Mouse (Mus musculus) neural tube, embryonic 13.5 days (tissue): ENCODE results near the gene Lipt1. TPM values are rescaled to one million over a fixed set of nuclear protein-coding genes. Genes with fewer than 3 reads are reported as not detected.

Source experiments
- ATAC-seq: fragments of 200-750 bp; cut with Nextera tagmentation; 2 replicates; pipeline ENCODE4 v1.8.0; 2017; ENCODE audit warnings: low read depth, mild to moderate bottlenecking, moderate TSS enrichment, moderate library complexity
- H3K27ac ChIP-seq: fragments of 300-500 bp; sonication (generic); replicated peaks from 2 replicates; pipeline ENCODE4 v1.5.1; 2015; ENCODE audit warnings: moderate library complexity, mild to moderate bottlenecking, inconsistent platforms
- H3K27me3 ChIP-seq: fragments of 300-500 bp; sonication (generic); 2 replicates; pipeline ENCODE4 v1.6.1; 2015; ENCODE audit warnings: mild to moderate bottlenecking, inconsistent platforms
- H3K36me3 ChIP-seq: fragments of 300-500 bp; sonication (generic); 2 replicates; pipeline ENCODE4 v1.6.1; 2015; ENCODE audit warnings: mild to moderate bottlenecking, inconsistent platforms
- H3K4me1 ChIP-seq: fragments of 300-500 bp; sonication (generic); replicated peaks from 2 replicates; pipeline ENCODE4 v1.6.1; 2015; ENCODE audit warnings: inconsistent platforms
- H3K4me2 ChIP-seq: fragments of 300-500 bp; sonication (generic); 2 replicates; pipeline ENCODE4 v1.6.1; 2015; ENCODE audit warnings: inconsistent platforms, mild to moderate bottlenecking, moderate library complexity
- H3K4me3 ChIP-seq: fragments of 300-500 bp; sonication (generic); 2 replicates; pipeline ENCODE4 v1.5.1; 2015; ENCODE audit warnings: mild to moderate bottlenecking, inconsistent platforms
- H3K9ac ChIP-seq: fragments of 300-500 bp; sonication (generic); 2 replicates; pipeline ENCODE4 v1.6.1; 2015; ENCODE audit warnings: moderate library complexity, mild to moderate bottlenecking, inconsistent platforms
- H3K9me3 ChIP-seq: fragments of 300-500 bp; sonication (generic); 2 replicates; pipeline ENCODE4 v1.6.1; 2016; ENCODE audit warnings: inconsistent platforms
- WGBS: fragments of 180-500 bp; shearing (Covaris S2); methylation state at CpG from one replicate; pipeline ENCODE4 v1.1.7; 2015; 5-methylcytosine and 5-hydroxymethylcytosine counted together
- polyA plus RNA-seq: library from polyadenylated mRNA; unstranded; fragments of >200 nt; fragmentation: Nextera tagmentation; extraction: Ambion mirVana; gene quantifications from 2 replicates; pipeline ENCODE4 v1.2.1, GENCODE M21; 2015

The Lipt1 gene
- polyA plus RNA-seq = 6.9 and 8.7 TPM in 2 replicates

GRCm38 (mm10) chr1:37871704-37872103 is at the start of gene Lipt1:
TSS of gene Lipt1 (plus strand) at chr1:37871738.
- Histone ChIP-seq H3K4me3 (peak within 1 kb of the TSS; percentile 54), H3K36me3 (peaks cover 19% of the 10 kb centered on the region), H3K9ac (peak within 1 kb of the TSS; percentile 66), H3K4me1 (peaks cover 15% of the 10 kb centered on the region), H3K4me2 (peak within 1 kb of the TSS; percentile 78), H3K27me3 (peaks cover 14% of the 10 kb centered on the region), H3K9me3 (peaks cover 10% of the 10 kb centered on the region; the same call in 1 of the 2 replicates), H3K27ac (peak within 1 kb of the TSS; percentile 59)
- 10% methylated on average over 7 of the region's 7 CpGs for WGBS
- peak; percentile 46 for ATAC-seq

DNA sequence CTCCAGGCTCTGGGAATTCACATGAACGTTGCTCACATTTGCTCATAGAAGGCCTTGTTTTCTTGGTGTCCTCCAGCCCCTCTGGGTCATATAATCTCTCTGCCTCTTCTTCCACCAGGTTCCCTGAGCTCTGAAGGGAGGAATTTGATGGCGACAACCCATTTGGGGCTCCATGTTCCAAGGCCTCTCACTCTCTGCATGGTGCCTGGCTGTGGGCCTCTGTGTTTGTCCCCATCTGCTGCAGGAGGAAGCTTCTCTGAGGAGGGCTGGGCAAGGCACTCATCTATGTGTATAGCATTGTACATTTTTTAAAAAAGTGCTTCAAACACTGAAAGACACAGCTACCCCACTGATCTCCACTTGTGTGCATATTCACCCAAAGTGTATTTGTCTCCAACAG is 39.9 kb upstream of the Lipt1 start:
- peaks cover 42% of the 10 kb centered on the region for H3K36me3 ChIP-seq
- no peak overlapping the region for H3K4me2 ChIP-seq
- no peak for ATAC-seq
- peaks cover 1% of the 10 kb centered on the region; the same call in 1 of the 2 replicates for H3K9me3 ChIP-seq
- no peak overlapping the region for H3K9ac ChIP-seq
- no peaks in the 10 kb centered on the region for H3K4me1 ChIP-seq
- no peak overlapping the region for H3K27ac ChIP-seq
- no peaks in the 10 kb centered on the region for H3K27me3 ChIP-seq
- no peak overlapping the region for H3K4me3 ChIP-seq
- WGBS = 38% methylated on average over 2 of the region's 2 CpGs

DNA sequence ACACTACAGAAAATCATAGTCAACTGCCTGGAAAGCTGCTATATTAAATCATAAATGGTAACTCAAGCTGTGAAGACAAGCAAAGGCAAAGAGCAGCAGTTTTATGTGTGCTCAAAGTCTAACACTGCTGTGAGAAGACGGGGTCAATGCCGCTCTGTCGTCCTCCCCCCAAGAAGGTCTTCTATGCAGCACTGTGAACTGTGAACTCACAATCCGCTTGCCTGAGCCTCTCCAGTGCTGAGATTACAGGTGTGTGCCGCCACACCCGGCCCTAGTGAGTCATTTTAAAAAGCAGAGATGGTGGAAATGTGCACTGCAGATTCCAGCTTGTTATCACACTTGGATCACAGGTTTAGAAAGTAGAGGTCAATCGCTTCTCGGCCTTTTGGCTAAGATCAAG is 24.7 kb upstream of the Lipt1 start:
- ATAC-seq = no peak
- 81% methylated on average over 8 of the region's 8 CpGs for WGBS

DNA sequence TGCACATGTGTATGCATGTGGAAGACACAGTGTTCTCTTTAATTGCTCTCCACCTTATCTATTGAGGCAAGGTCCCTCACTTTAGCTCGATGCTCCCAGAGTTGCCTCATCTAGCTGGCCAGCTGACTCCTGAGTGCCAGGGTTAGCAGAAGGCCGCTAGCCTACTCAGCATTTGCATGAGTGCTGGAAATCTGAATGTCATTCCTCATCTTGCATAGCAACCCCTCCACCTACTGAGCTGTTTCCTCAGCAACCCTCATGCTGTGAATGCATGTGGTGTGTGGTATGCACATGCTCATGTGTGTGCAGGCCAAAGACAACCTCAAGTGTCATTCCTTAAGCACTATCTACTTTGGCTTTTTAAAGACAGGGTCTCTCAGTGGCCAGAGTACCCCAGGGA is 20.8 kb upstream of the Lipt1 start:
- no peak for ATAC-seq
- WGBS = 68% methylated on average over 2 of the region's 2 CpGs
- Histone ChIP-seq H3K4me1 (0 out of 2 replicates have a peak, but pooled peaks cover 4% of the 10 kb centered on the region), H3K27me3 (no peaks in the 10 kb centered on the region), H3K4me2 (no peak overlapping the region), H3K27ac (no peak overlapping the region), H3K9ac (no peak overlapping the region), H3K9me3 (no peaks in the 10 kb centered on the region), H3K36me3 (peaks cover 16% of the 10 kb centered on the region), H3K4me3 (no peak overlapping the region)

More for the DNA sequence above, 24.7 kb upstream of the Lipt1 start:
- H3K9ac ChIP-seq = no peak overlapping the region
- H3K27ac ChIP-seq = no peak overlapping the region
- no peak overlapping the region for H3K4me3 ChIP-seq
- H3K36me3 ChIP-seq = no peaks in the 10 kb centered on the region
- H3K4me2 ChIP-seq = no peak overlapping the region
- 0 out of 2 replicates have a peak, but pooled peaks cover 4% of the 10 kb centered on the region for H3K4me1 ChIP-seq
- no peaks in the 10 kb centered on the region for H3K9me3 ChIP-seq
- no peaks in the 10 kb centered on the region for H3K27me3 ChIP-seq

- Histone ChIP-seq H3K36me3 (no peaks in the 10 kb centered on the region), H3K9me3 (no peaks in the 10 kb centered on the region), H3K4me3 (peak overlapping the region; percentile 68), H3K27me3 (peaks cover 10% of the 10 kb centered on the region), H3K9ac (peak overlapping the region; percentile 82), H3K27ac (peak overlapping the region; percentile 92), H3K4me1 (peaks cover 15% of the 10 kb centered on the region), H3K4me2 (peak overlapping the region; percentile 68)
- peak; percentile 98 for ATAC-seq
- WGBS = under 1% methylated on average over 87 of the region's 90 CpGs
Measured at GRCm38 (mm10) chr1:37864511-37865400, 6.8 kb upstream of the Lipt1 start.

GRCm38 (mm10) chr1:37865401-37866215 is 5.9 kb upstream of the Lipt1 start:
- no peak for ATAC-seq
- 10% methylated on average over 23 of the region's 23 CpGs for WGBS
- Histone ChIP-seq H3K27ac (peak overlapping the region; percentile 92), H3K4me1 (peaks cover 15% of the 10 kb centered on the region), H3K9ac (peak overlapping the region; percentile 72), H3K4me3 (peak overlapping the region; percentile 68), H3K36me3 (no peaks in the 10 kb centered on the region), H3K4me2 (peak overlapping the region; percentile 57), H3K9me3 (no peaks in the 10 kb centered on the region), H3K27me3 (peaks cover 14% of the 10 kb centered on the region)

- WGBS = 79% methylated on average over 6 of the region's 6 CpGs
- Histone ChIP-seq H3K36me3 (no peaks in the 10 kb centered on the region), H3K4me1 (peaks cover 15% of the 10 kb centered on the region), H3K27ac (peak within 1 kb of the TSS; percentile 92), H3K4me3 (peak within 1 kb of the TSS; percentile 68), H3K9ac (peak within 1 kb of the TSS; percentile 72), H3K9me3 (no peaks in the 10 kb centered on the region), H3K27me3 (peaks cover 14% of the 10 kb centered on the region), H3K4me2 (peak within 1 kb of the TSS; percentile 57)
- no peak for ATAC-seq
Measured at GRCm38 (mm10) chr1:37866286-37866685, 5.3 kb upstream of the Lipt1 start, which contains the start of gene Tsga10. TSS of gene Tsga10 (minus strand) at chr1:37866429.

GRCm38 (mm10) chr1:37867056-37867455 is 4.5 kb upstream of the Lipt1 start:
- no peak for ATAC-seq
- H3K27ac ChIP-seq = no peak overlapping the region
- 68% methylated on average over 1 of the region's 1 CpGs for WGBS
- H3K4me1 ChIP-seq = peaks cover 19% of the 10 kb centered on the region
- H3K4me3 ChIP-seq = no peak overlapping the region
- H3K9me3 ChIP-seq = no peaks in the 10 kb centered on the region
- H3K27me3 ChIP-seq = peaks cover 14% of the 10 kb centered on the region
- H3K4me2 ChIP-seq = no peak overlapping the region
- H3K36me3 ChIP-seq = no peaks in the 10 kb centered on the region
- H3K9ac ChIP-seq = no peak overlapping the region

DNA sequence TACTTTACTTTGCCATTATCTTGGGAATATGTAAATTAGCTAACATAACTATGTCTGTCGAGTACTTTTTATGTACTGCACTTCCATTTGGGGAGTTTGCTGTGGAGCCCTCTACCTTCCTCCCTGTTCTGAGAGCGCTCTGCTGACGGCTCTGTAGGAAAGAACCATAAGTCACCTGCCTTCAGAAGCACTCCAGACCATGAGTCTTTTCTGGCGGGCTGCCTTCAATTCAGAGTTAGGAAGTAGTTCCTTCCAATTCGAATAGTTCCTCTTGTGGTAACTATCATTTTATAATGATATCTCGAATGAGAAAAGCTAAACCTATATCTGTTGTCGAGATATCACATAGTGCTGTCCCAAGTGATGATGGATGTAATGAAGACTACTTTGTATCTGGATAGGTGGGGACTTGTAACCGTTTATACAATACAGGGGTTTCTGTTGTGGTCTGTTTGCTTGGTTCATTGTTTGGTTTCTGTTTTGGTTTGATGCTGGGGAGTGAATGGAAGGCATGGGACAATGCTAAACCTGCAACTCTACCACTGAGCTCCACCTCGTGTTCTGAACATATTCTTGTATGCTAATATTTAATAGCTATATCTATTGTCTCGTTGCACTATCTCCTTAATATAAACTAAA is 3.7 kb upstream of the Lipt1 start:
- peaks cover 14% of the 10 kb centered on the region for H3K27me3 ChIP-seq
- H3K36me3 ChIP-seq = no peaks in the 10 kb centered on the region
- H3K4me2 ChIP-seq = no peak overlapping the region
- WGBS = 74% methylated on average over 10 of the region's 10 CpGs
- peaks cover 21% of the 10 kb centered on the region for H3K4me1 ChIP-seq
- H3K9me3 ChIP-seq = no peaks in the 10 kb centered on the region
- no peak for ATAC-seq
- no peak overlapping the region for H3K9ac ChIP-seq
- H3K4me3 ChIP-seq = no peak overlapping the region
- no peak overlapping the region for H3K27ac ChIP-seq

GRCm38 (mm10) chr1:37868640-37869039 is 2.9 kb upstream of the Lipt1 start:
- Histone ChIP-seq H3K36me3 (no peaks in the 10 kb centered on the region), H3K27me3 (peaks cover 14% of the 10 kb centered on the region), H3K9me3 (no peaks in the 10 kb centered on the region), H3K27ac (no peak overlapping the region), H3K9ac (no peak overlapping the region), H3K4me2 (no peak overlapping the region), H3K4me3 (no peak overlapping the region), H3K4me1 (peaks cover 22% of the 10 kb centered on the region)
- 58% methylated on average over 10 of the region's 10 CpGs for WGBS
- no peak for ATAC-seq

- 58% methylated on average over 2 of the region's 2 CpGs for WGBS
- no peak for ATAC-seq
Measured at GRCm38 (mm10) chr1:37869362-37869761, 2.2 kb upstream of the Lipt1 start.

More at GRCm38 (mm10) chr1:37869362-37869761, 2.2 kb upstream of the Lipt1 start:
- H3K9ac ChIP-seq = no peak overlapping the region
- H3K4me3 ChIP-seq = no peak overlapping the region
- H3K36me3 ChIP-seq = no peaks in the 10 kb centered on the region
- no peak overlapping the region for H3K4me2 ChIP-seq
- H3K9me3 ChIP-seq = no peaks in the 10 kb centered on the region
- no peak overlapping the region for H3K27ac ChIP-seq
- peaks cover 14% of the 10 kb centered on the region for H3K27me3 ChIP-seq
- peaks cover 22% of the 10 kb centered on the region for H3K4me1 ChIP-seq
